Mouse (Mus musculus) lung, postnatal 0 days (tissue): ENCODE measurements at regions not wholly inside any gene's neighbourhood (a gene's known extent, or its start where the extent isn't known, plus 50 kb on each side); places are given as distances from the start of the nearest gene placed in this dataset.

Source experiments
- ATAC-seq: fragments of 200-750 bp; cut with Nextera tagmentation; 2 replicates; pipeline ENCODE4 v1.8.0; 2017; ENCODE audit warnings: moderate library complexity
- DNase-seq: peaks from one replicate; pipeline ENCODE4 v3.0.0-alpha.2; 2016; ENCODE audit warnings: low spot score
- H3K27ac ChIP-seq: fragments of 300-500 bp; sonication (generic); 2 replicates; pipeline ENCODE4 v1.5.1; 2014; ENCODE audit warnings: antibody characterized with exemption, mild to moderate bottlenecking, low read length, mixed read lengths
- H3K27me3 ChIP-seq: fragments of 300-500 bp; sonication (generic); replicated peaks from 2 replicates; pipeline ENCODE4 v1.6.1; 2014; ENCODE audit warnings: low read length, mixed read lengths; ENCODE audit not compliant: insufficient read depth
- H3K36me3 ChIP-seq: fragments of 300-500 bp; sonication (generic); 2 replicates; pipeline ENCODE4 v1.6.1; 2014; ENCODE audit warnings: low read length, mixed read lengths; ENCODE audit not compliant: insufficient read depth
- H3K4me1 ChIP-seq: fragments of 300-500 bp; sonication (generic); 2 replicates; pipeline ENCODE4 v1.6.1; 2014; ENCODE audit warnings: antibody characterized with exemption, low read depth, low read length, mixed read lengths; ENCODE audit not compliant: insufficient read depth
- H3K4me2 ChIP-seq: fragments of 300-500 bp; sonication (generic); replicated peaks from 2 replicates; pipeline ENCODE4 v1.6.1; 2014; ENCODE audit warnings: low read depth, mild to moderate bottlenecking, low read length, moderate library complexity, mixed read lengths
- H3K4me3 ChIP-seq: fragments of 300-500 bp; sonication (generic); 2 replicates; pipeline ENCODE4 v1.5.1; 2014; ENCODE audit warnings: low read depth, low read length
- H3K9ac ChIP-seq: fragments of 300-500 bp; sonication (generic); replicated peaks from 2 replicates; pipeline ENCODE4 v1.6.1; 2014; ENCODE audit warnings: low read depth, mild to moderate bottlenecking
- H3K9me3 ChIP-seq: fragments of 300-500 bp; sonication (generic); 2 replicates; pipeline ENCODE4 v1.6.1; 2016; ENCODE audit warnings: low read length, mixed read lengths
- CTCF ChIP-seq: IDR thresholded peaks from 2 replicates; pipeline ENCODE4 v1.5.1; 2016; ENCODE audit warnings: antibody characterized with exemption, mild to moderate bottlenecking
- EP300 ChIP-seq: IDR thresholded peaks from 2 replicates; pipeline ENCODE4 v1.6.1; 2016; ENCODE audit warnings: antibody characterized with exemption, mild to moderate bottlenecking, control low read depth
- whole genome bisulfite sequencing: fragments of 180-500 bp; shearing (Covaris S2); extraction: QIAGEN DNeasy Blood & Tissue Kit; methylation state at CpG from one replicate; pipeline ENCODE4 v1.1.7; 2014; 5-methylcytosine and 5-hydroxymethylcytosine counted together

GRCm38 (mm10) chr12:95994963-95995362 lies 302.9 kb downstream of the Flrt2 start:
- Histone ChIP-seq H3K36me3 (no peaks in the 10 kb centered on the region), H3K9ac (no peak overlapping the region), H3K4me3 (no peak overlapping the region), H3K4me1 (no peaks in the 10 kb centered on the region), H3K27ac (no peak overlapping the region), H3K27me3 (no peaks in the 10 kb centered on the region), H3K9me3 (no peaks in the 10 kb centered on the region), H3K4me2 (no peak overlapping the region)
- WGBS: 49% methylated on average over 2 of the region's 2 CpGs
- ATAC-seq: no peak
- DNase-seq: no peak
- no peak for TF ChIP-seq CTCF
- no peak for TF ChIP-seq EP300

DNA sequence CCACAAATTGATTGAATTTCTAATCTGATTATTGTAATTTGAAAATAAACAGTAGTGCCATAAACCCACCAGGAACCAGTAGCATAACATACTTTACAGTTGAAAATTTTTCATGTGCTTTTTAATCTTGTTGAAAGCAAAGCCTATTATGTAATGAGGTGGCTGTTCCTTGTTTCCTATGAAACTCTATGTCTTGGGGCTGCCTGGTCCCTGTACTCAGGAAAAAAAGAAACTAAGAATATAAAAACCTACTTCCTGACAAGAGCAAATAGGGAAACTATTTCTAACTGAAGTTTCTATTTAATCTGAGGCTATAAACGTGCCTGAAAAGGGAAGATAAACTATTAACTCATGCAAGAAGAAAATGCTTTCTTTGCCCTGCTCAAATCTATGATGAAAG lies 338.2 kb downstream of the Flrt2 start:
- H3K9ac ChIP-seq: no peak overlapping the region
- ATAC-seq: no peak
- H3K4me1 ChIP-seq: no peaks in the 10 kb centered on the region
- no peak overlapping the region for H3K4me2 ChIP-seq
- no peaks in the 10 kb centered on the region for H3K27me3 ChIP-seq
- TF ChIP-seq CTCF (no peak), EP300 (no peak)
- H3K4me3 ChIP-seq: no peak overlapping the region
- 17% methylated on average over 1 of the region's 1 CpGs for WGBS
- no peaks in the 10 kb centered on the region for H3K9me3 ChIP-seq
- no peak for DNase-seq
- H3K36me3 ChIP-seq: no peaks in the 10 kb centered on the region
- no peak overlapping the region for H3K27ac ChIP-seq

- Histone ChIP-seq H3K36me3 (no peaks in the 10 kb centered on the region), H3K4me3 (no peak overlapping the region), H3K4me2 (no peak overlapping the region), H3K9ac (no peak overlapping the region), H3K4me1 (no peaks in the 10 kb centered on the region), H3K27me3 (no peaks in the 10 kb centered on the region), H3K9me3 (no peaks in the 10 kb centered on the region), H3K27ac (no peak overlapping the region)
- no peak for TF ChIP-seq CTCF
- no peak for TF ChIP-seq EP300
- DNase-seq (no peak), ATAC-seq (no peak)
- 81% methylated on average over 4 of the region's 4 CpGs for WGBS
Observed at GRCm38 (mm10) chr12:96075365-96075764, 383.3 kb downstream of the Flrt2 start.

GRCm38 (mm10) chr12:96090995-96091394 lies 399.0 kb downstream of the Flrt2 start:
- no peaks in the 10 kb centered on the region for H3K4me1 ChIP-seq
- WGBS: 87% methylated on average over 2 of the region's 2 CpGs

GRCm38 (mm10) chr12:96106254-96106653 lies 414.2 kb downstream of the Flrt2 start:
- TF ChIP-seq EP300: no peak
- TF ChIP-seq CTCF: no peak
- no peaks in the 10 kb centered on the region for H3K27me3 ChIP-seq
- H3K9ac ChIP-seq: no peak overlapping the region
- no peaks in the 10 kb centered on the region for H3K4me1 ChIP-seq
- WGBS: 64% methylated on average over 1 of the region's 1 CpGs
- H3K27ac ChIP-seq: no peak overlapping the region
- H3K36me3 ChIP-seq: no peaks in the 10 kb centered on the region
- no peak overlapping the region for H3K4me3 ChIP-seq
- no peaks in the 10 kb centered on the region for H3K9me3 ChIP-seq
- DNase-seq (no peak), ATAC-seq (no peak)
- no peak overlapping the region for H3K4me2 ChIP-seq

More at GRCm38 (mm10) chr12:96090995-96091394, 399.0 kb downstream of the Flrt2 start:
- H3K27ac ChIP-seq: no peak overlapping the region
- no peak for TF ChIP-seq EP300
- TF ChIP-seq CTCF: no peak
- no peak overlapping the region for H3K4me3 ChIP-seq
- DNase-seq: no peak
- H3K36me3 ChIP-seq: no peaks in the 10 kb centered on the region
- no peak for ATAC-seq
- H3K9me3 ChIP-seq: no peaks in the 10 kb centered on the region
- H3K9ac ChIP-seq: no peak overlapping the region
- no peaks in the 10 kb centered on the region for H3K27me3 ChIP-seq
- H3K4me2 ChIP-seq: no peak overlapping the region

- DNase-seq (no peak), ATAC-seq (no peak)
- Histone ChIP-seq H3K27me3 (no peaks in the 10 kb centered on the region), H3K4me2 (no peak overlapping the region), H3K9ac (no peak overlapping the region), H3K36me3 (no peaks in the 10 kb centered on the region), H3K4me1 (no peaks in the 10 kb centered on the region), H3K9me3 (no peaks in the 10 kb centered on the region), H3K4me3 (no peak overlapping the region), H3K27ac (no peak overlapping the region)
- WGBS: 52% methylated on average over 3 of the region's 3 CpGs
- TF ChIP-seq EP300 (no peak), CTCF (no peak)
Observed at GRCm38 (mm10) chr12:96114727-96115379, 422.8 kb downstream of the Flrt2 start.

- no peaks in the 10 kb centered on the region for H3K36me3 ChIP-seq
- H3K4me2 ChIP-seq: no peak overlapping the region
- H3K27ac ChIP-seq: no peak overlapping the region
- 76% methylated on average over 3 of the region's 3 CpGs for whole genome bisulfite sequencing
- TF ChIP-seq CTCF: no peak
- no peak for TF ChIP-seq EP300
- ATAC-seq (no peak), DNase-seq (no peak)
- H3K27me3 ChIP-seq: no peaks in the 10 kb centered on the region
- H3K9ac ChIP-seq: no peak overlapping the region
- H3K9me3 ChIP-seq: no peaks in the 10 kb centered on the region
- no peak overlapping the region for H3K4me3 ChIP-seq
- H3K4me1 ChIP-seq: no peaks in the 10 kb centered on the region
Observed at GRCm38 (mm10) chr12:96117553-96117952, 425.5 kb downstream of the Flrt2 start.
